Mouse (Mus musculus): ENCODE data around the gene D5Ertd579e. TPM values are rescaled to one million over a fixed set of nuclear protein-coding genes. Genes with fewer than 3 reads are reported as not detected.
A peak's percentile ranks its signal among the peaks of the same experiment; 100 is the strongest.

D5Ertd579e gene
- polyA plus RNA-seq, 1 experiment, result 356 TPM

DNA sequence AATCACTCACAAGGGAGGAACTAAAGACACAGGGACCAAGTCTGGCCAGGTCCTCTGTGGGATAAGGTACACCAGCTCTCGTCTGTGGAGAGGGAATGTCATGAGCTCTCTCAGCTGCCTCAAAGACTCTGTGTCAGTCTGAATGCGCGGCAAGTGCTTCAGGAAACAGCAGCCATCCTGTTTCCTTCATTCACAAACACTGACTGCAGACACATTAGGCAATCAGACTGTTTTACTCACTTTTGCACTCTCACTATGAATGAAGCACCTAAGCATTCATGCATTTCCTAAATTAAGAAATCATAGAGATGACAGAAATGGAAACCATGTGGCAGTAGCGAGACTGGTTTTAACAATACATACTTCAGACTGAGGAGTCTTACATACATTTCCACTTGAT is 77.5 kb downstream of the D5Ertd579e start:
- WGBS, result 62% methylated on average over 4 of the region's 4 CpGs
- Histone ChIP-seq H3K4me3 (ENCODE audit: insufficient read depth, low read depth, low read length) (no peak overlapping the region), H3K27ac (ENCODE audit: insufficient read depth, low read depth, low read length) (0 out of 2 replicates have a peak overlapping the region, but pooled peaks have one; percentile 13), H3K4me1 (ENCODE audit: control insufficient read depth, insufficient read depth, low read length) (peaks cover 11% of the 10 kb centered on the region)
- TF ChIP-seq POLR2A (IDR thresholded peaks at IDR 0.05; ENCODE audit: insufficient read depth, low read depth, low read length) (no peak), CTCF (IDR thresholded peaks at IDR 0.05; ENCODE audit: insufficient read depth, low read depth, low read length) (no peak)

DNA sequence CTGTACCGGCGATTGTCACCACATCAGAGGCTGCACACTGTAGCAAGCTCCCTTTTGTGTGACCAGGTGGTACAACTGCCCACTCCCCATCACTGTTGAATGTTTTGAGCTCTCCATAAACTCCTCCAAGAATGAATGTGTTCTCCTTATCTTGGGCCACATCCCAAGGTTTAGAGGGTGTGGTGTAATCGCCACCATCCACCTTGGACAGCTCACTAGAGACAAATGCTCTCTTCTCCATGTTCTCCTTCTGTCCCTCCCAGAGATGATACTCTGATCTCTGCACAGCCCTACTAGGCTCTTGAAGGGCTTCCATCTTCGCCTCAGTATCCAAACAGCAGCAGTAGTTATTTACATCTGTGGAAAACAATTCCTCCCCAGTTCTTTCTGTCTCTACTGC is 81.7 kb downstream of the D5Ertd579e start:
- H3K4me1 ChIP-seq (ENCODE audit: control insufficient read depth, insufficient read depth, low read length), result peaks cover 2% of the 10 kb centered on the region
- TF ChIP-seq CTCF (IDR thresholded peaks at IDR 0.05; ENCODE audit: insufficient read depth, low read depth, low read length) (no peak), POLR2A (IDR thresholded peaks at IDR 0.05; ENCODE audit: insufficient read depth, low read depth, low read length) (no peak)
- H3K4me3 ChIP-seq (ENCODE audit: insufficient read depth, low read depth, low read length), result no peak overlapping the region
- H3K27ac ChIP-seq (ENCODE audit: insufficient read depth, low read depth, low read length), result no peak overlapping the region
- WGBS, result 91% methylated on average over 4 of the region's 4 CpGs

GRCm38 (mm10) chr5:36608939-36609499 is 86.8 kb downstream of the D5Ertd579e start:
- no peak overlapping the region for H3K4me3 ChIP-seq (ENCODE audit: insufficient read depth, low read depth, low read length)
- H3K4me1 ChIP-seq (ENCODE audit: control insufficient read depth, insufficient read depth, low read length), result no peaks in the 10 kb centered on the region
- no peak overlapping the region for H3K27ac ChIP-seq (ENCODE audit: insufficient read depth, low read depth, low read length)
- TF ChIP-seq POLR2A (IDR thresholded peaks at IDR 0.05; ENCODE audit: insufficient read depth, low read depth, low read length), result no peak
- no peak for TF ChIP-seq CTCF (IDR thresholded peaks at IDR 0.05; ENCODE audit: insufficient read depth, low read depth, low read length)
- 51% methylated on average over 2 of the region's 2 CpGs for WGBS

GRCm38 (mm10) chr5:36603031-36603430 is 92.8 kb downstream of the D5Ertd579e start:
- WGBS, result 54% methylated on average over 5 of the region's 5 CpGs
- H3K4me1 ChIP-seq (ENCODE audit: control insufficient read depth, insufficient read depth, low read length), result peaks cover 15% of the 10 kb centered on the region
- no peak for TF ChIP-seq POLR2A (IDR thresholded peaks at IDR 0.05; ENCODE audit: insufficient read depth, low read depth, low read length)
- TF ChIP-seq CTCF (IDR thresholded peaks at IDR 0.05; ENCODE audit: insufficient read depth, low read depth, low read length), result peak; percentile 69
- H3K27ac ChIP-seq (ENCODE audit: insufficient read depth, low read depth, low read length), result no peak overlapping the region
- no peak overlapping the region for H3K4me3 ChIP-seq (ENCODE audit: insufficient read depth, low read depth, low read length)

DNA sequence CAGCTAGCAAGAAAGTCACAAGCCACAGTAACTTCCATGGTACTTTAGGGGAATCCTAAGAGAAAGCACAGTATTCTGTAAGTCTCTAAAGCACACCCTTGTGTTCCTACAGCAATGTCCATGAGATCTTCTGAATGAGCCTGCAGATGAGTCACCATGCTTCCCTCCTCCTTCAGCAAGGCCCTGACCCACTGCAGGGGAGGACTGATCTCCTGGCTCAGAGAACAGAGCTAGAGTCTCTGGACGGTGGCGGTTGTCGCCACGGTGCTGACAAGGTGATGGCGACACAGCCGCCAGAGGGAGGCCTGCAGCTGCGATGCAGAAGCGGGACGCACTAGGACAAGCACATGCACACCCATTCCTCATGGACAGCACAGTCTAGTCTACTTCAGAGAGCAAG is 93.8 kb downstream of the D5Ertd579e start:
- Histone ChIP-seq H3K27ac (ENCODE audit: insufficient read depth, low read depth, low read length) (no peak overlapping the region), H3K4me1 (ENCODE audit: control insufficient read depth, insufficient read depth, low read length) (peaks cover 21% of the 10 kb centered on the region), H3K4me3 (ENCODE audit: insufficient read depth, low read depth, low read length) (no peak overlapping the region)
- WGBS, result 48% methylated on average over 9 of the region's 9 CpGs
- TF ChIP-seq POLR2A (IDR thresholded peaks at IDR 0.05; ENCODE audit: insufficient read depth, low read depth, low read length), result no peak
- no peak for TF ChIP-seq CTCF (IDR thresholded peaks at IDR 0.05; ENCODE audit: insufficient read depth, low read depth, low read length)

GRCm38 (mm10) chr5:36601492-36601891 is 94.3 kb downstream of the D5Ertd579e start:
- Histone ChIP-seq H3K27ac (ENCODE audit: insufficient read depth, low read depth, low read length) (no peak overlapping the region), H3K4me1 (ENCODE audit: control insufficient read depth, insufficient read depth, low read length) (peaks cover 24% of the 10 kb centered on the region), H3K4me3 (ENCODE audit: insufficient read depth, low read depth, low read length) (no peak overlapping the region)
- no peak for TF ChIP-seq CTCF (IDR thresholded peaks at IDR 0.05; ENCODE audit: insufficient read depth, low read depth, low read length)
- WGBS, result 67% methylated on average over 7 of the region's 7 CpGs

GRCm38 (mm10) chr5:36598883-36599282 is 96.9 kb downstream of the D5Ertd579e start:
- TF ChIP-seq CTCF (IDR thresholded peaks at IDR 0.05; ENCODE audit: insufficient read depth, low read depth, low read length) (no peak), POLR2A (IDR thresholded peaks at IDR 0.05; ENCODE audit: insufficient read depth, low read depth, low read length) (no peak)
- Histone ChIP-seq H3K27ac (ENCODE audit: insufficient read depth, low read depth, low read length) (no peak overlapping the region), H3K4me3 (ENCODE audit: insufficient read depth, low read depth, low read length) (no peak overlapping the region), H3K4me1 (ENCODE audit: control insufficient read depth, insufficient read depth, low read length) (peaks cover 35% of the 10 kb centered on the region)
- WGBS, result 90% methylated on average over 1 of the region's 1 CpGs

- TF ChIP-seq CTCF (IDR thresholded peaks at IDR 0.05; ENCODE audit: insufficient read depth, low read depth, low read length) (no peak), POLR2A (IDR thresholded peaks at IDR 0.05; ENCODE audit: insufficient read depth, low read depth, low read length) (no peak)
- H3K4me1 ChIP-seq (ENCODE audit: control insufficient read depth, insufficient read depth, low read length), result peaks cover 33% of the 10 kb centered on the region
- no peak overlapping the region for H3K4me3 ChIP-seq (ENCODE audit: insufficient read depth, low read depth, low read length)
- WGBS, result 32% methylated on average over 4 of the region's 4 CpGs
- H3K27ac ChIP-seq (ENCODE audit: insufficient read depth, low read depth, low read length), result no peak overlapping the region
Measured at GRCm38 (mm10) chr5:36597653-36598052, 98.2 kb downstream of the D5Ertd579e start.

DNA sequence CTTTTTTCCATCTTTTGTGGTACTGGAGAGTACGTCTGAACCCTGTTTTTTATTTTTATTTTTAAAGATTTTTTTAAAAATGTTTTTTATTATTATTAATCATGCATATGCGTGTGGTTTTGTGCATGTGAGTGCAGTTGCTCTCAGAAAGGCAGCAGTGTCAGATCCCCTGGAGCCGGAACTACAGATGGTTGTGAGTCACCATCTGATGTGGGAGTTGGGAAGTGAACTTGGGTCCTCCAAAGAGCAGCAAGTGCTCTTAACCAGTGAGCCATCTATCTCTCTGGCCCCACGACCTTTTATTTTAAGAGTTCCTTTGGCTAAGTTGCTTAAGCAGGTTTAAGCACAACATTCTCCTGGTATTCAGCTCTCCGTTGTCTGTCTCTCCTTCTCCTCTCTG is 99.6 kb downstream of the D5Ertd579e start:
- TF ChIP-seq POLR2A (IDR thresholded peaks at IDR 0.05; ENCODE audit: insufficient read depth, low read depth, low read length), result no peak
- TF ChIP-seq CTCF (IDR thresholded peaks at IDR 0.05; ENCODE audit: insufficient read depth, low read depth, low read length), result no peak
- no peak overlapping the region for H3K4me3 ChIP-seq (ENCODE audit: insufficient read depth, low read depth, low read length)
- WGBS, result 30% methylated on average over 5 of the region's 5 CpGs
- no peak overlapping the region for H3K27ac ChIP-seq (ENCODE audit: insufficient read depth, low read depth, low read length)
- H3K4me1 ChIP-seq (ENCODE audit: control insufficient read depth, insufficient read depth, low read length), result peaks cover 23% of the 10 kb centered on the region

GRCm38 (mm10) chr5:36595115-36595514 is 100.7 kb downstream of the D5Ertd579e start:
- TF ChIP-seq CTCF (IDR thresholded peaks at IDR 0.05; ENCODE audit: insufficient read depth, low read depth, low read length) (no peak), POLR2A (IDR thresholded peaks at IDR 0.05; ENCODE audit: insufficient read depth, low read depth, low read length) (no peak)
- Histone ChIP-seq H3K4me1 (ENCODE audit: control insufficient read depth, insufficient read depth, low read length) (peaks cover 31% of the 10 kb centered on the region), H3K27ac (ENCODE audit: insufficient read depth, low read depth, low read length) (no peak overlapping the region), H3K4me3 (ENCODE audit: insufficient read depth, low read depth, low read length) (no peak overlapping the region)
- WGBS, result 22% methylated on average over 3 of the region's 3 CpGs
